Comparison of ENCODE assay signal across 22 mouse cellular contexts in genomic region chr2:54022708-54023107, GRCm38 (mm10).
A peak's percentile ranks its signal among the peaks of the same experiment; 100 is the strongest.
DNase-seq lines count a peak whose midpoint lies in the region; ATAC-seq and TF ChIP-seq lines count a peak whose summit lies in the region.
"Had no signal": no experiment of that assay in that cellular context is flagged by ENCODE, and none has a peak within 500 bp of the region (broad histone marks: within the 10 kb centered on the region; RNA-seq: fewer than 3 reads in every experiment).

No protein-coding gene starts in this region.

- no peak for ATAC-seq in lung, embryonic 14.5 days (ENCODE audit: insufficient read depth)
- peak; percentile 75; the same call in 1 of the 2 replicates for ATAC-seq in lung, postnatal 0 days
- ATAC-seq: activated CD4-positive, CD25-positive, alpha-beta regulatory T cell, adult 4 months; CD4-positive, CD25-positive, alpha-beta regulatory T cell, adult 4 months; Patski had no signal

- peak; percentile 57; the same call in 1 of the 2 replicates for TF ChIP-seq EP300 in lung, postnatal 0 days (IDR thresholded peaks at IDR 0.05)

- no peak overlapping the region for H3K4me2 ChIP-seq in lung, embryonic 14.5 days
- no peak overlapping the region for H3K4me2 ChIP-seq in lung, postnatal 0 days (replicated peaks; ENCODE audit: low read depth, low read length)

- no peaks in the 10 kb centered on the region for H3K27me3 ChIP-seq in lung, embryonic 14.5 days (ENCODE audit: insufficient read depth, low read length)
- H3K27me3 ChIP-seq in lung, postnatal 0 days (replicated peaks; ENCODE audit: insufficient read depth, low read length), result no peaks in the 10 kb centered on the region
- H3K27me3 ChIP-seq: CH12.LX, Patski had no signal

- no peak for TF ChIP-seq POLR2A in lung, adult 2 months (IDR thresholded peaks at IDR 0.05; ENCODE audit: borderline replicate concordance, extremely low read depth, low read depth, low read length)

- no peaks in the 10 kb centered on the region for H3K4me1 ChIP-seq in lung, embryonic 14.5 days (ENCODE audit: insufficient read depth)
- no peaks in the 10 kb centered on the region; the same call in 1 of the 2 replicates for H3K4me1 ChIP-seq in lung, postnatal 0 days (ENCODE audit: insufficient read depth, low read depth, low read length)
- H3K4me1 ChIP-seq in lung, adult 2 months (ENCODE audit: control insufficient read depth, insufficient read depth, low read length), result no peaks in the 10 kb centered on the region

- no peaks in the 10 kb centered on the region for H3K9me3 ChIP-seq in lung, embryonic 14.5 days (ENCODE audit: low read depth, low read length)
- H3K9me3 ChIP-seq in lung, postnatal 0 days (ENCODE audit: low read length), result no peaks in the 10 kb centered on the region

- H3K9ac ChIP-seq in lung, embryonic 14.5 days, result no peak overlapping the region
- no peak overlapping the region for H3K9ac ChIP-seq in lung, postnatal 0 days (replicated peaks; ENCODE audit: low read depth)

- H3K4me3 ChIP-seq in lung, embryonic 14.5 days (ENCODE audit: low read depth, low read length), result no peak overlapping the region
- no peak overlapping the region for H3K4me3 ChIP-seq in lung, postnatal 0 days (ENCODE audit: low read depth, low read length)
- no peak overlapping the region for H3K4me3 ChIP-seq in lung, adult 2 months (replicated peaks; ENCODE audit: extremely low read depth, low read depth, low read length)

- TF ChIP-seq CTCF in lung, embryonic 14.5 days (IDR thresholded peaks at IDR 0.05; ENCODE audit: low read depth), result no peak
- no peak for TF ChIP-seq CTCF in lung, postnatal 0 days (IDR thresholded peaks at IDR 0.05)
- no peak for TF ChIP-seq CTCF in lung, adult 2 months (IDR thresholded peaks at IDR 0.05; ENCODE audit: insufficient read depth, low read length)

- DNase-seq in lung, embryonic 14.5 days, result peak; percentile 7
- no peak for DNase-seq in lung, postnatal 4 days
- peak; percentile 58 for DNase-seq in lung, postnatal 0 days (ENCODE audit: low spot score)
- no peak for DNase-seq in lung, postnatal 10 days
- peak; percentile 22 for DNase-seq in lung, postnatal 25 days (ENCODE audit: low spot score)
- no peak for DNase-seq in lung, postnatal 14 days
- peak; percentile 13 for DNase-seq in lung, postnatal 36 days
- DNase-seq in lung, adult 2 months, result no peak
- DNase-seq: adrenal gland, adult 2 months; adrenal gland, adult 8-10 months; adrenal gland, postnatal 10 days; adrenal gland, postnatal 14 days; adrenal gland, postnatal 25 days; adrenal gland, postnatal 36 days; B cell, adult 2 months; cerebellum, adult 11 months; cerebellum, adult 11-12 months had no signal

- no peak overlapping the region for H3K27ac ChIP-seq in lung, embryonic 14.5 days (ENCODE audit: low read depth)
- H3K27ac ChIP-seq in lung, postnatal 0 days (ENCODE audit: low read length), result no peak overlapping the region

- WGBS in lung, embryonic 14.5 days, result 50% methylated on average over 4 of the region's 4 CpGs
- WGBS in lung, postnatal 0 days, result 46% methylated on average over 4 of the region's 4 CpGs
- 63% methylated on average over 4 of the region's 4 CpGs for WGBS in lung, adult 2 months

- no peaks in the 10 kb centered on the region for H3K36me3 ChIP-seq in lung, embryonic 14.5 days (ENCODE audit: insufficient read depth)
- H3K36me3 ChIP-seq in lung, postnatal 0 days (ENCODE audit: insufficient read depth, low read length), result no peaks in the 10 kb centered on the region
- H3K36me3 ChIP-seq: G1E had no signal

Comparison
In these comparisons a context has a peak if more than half of its experiments do, and no peak if none do; other contexts are left out.
1. DNase-seq: peak in lung, embryonic 14.5 days (single experiment), lung, postnatal 0 days (single experiment), lung, postnatal 25 days (single experiment) and lung, postnatal 36 days (single experiment); none in lung, postnatal 4 days (0 of 2), lung, postnatal 10 days (single experiment), lung, postnatal 14 days (single experiment) and lung, adult 2 months (single experiment).